Mouse (Mus musculus): ENCODE measurements around the gene Zfp366.

Zfp366 gene

DNA sequence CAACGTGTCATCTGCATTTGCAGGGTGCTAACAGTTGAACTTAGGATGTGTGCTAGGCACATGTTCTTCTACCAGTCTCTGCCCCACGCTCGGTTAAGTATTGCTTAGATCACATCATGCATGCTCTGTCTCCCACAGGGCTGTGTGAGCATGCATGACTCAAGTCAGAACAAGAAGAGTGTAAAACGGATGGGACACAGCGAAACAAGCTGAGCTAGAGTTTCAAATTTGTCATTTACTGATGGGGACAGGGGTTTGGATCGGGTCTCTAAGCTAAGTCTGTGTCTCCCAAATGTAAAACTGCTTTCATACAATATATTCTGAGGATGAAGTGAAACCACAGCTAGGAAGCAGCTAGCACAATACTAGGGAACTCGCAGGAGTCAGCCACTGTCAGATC lies 2.2 kb downstream of the Zfp366 start:
- DNase-seq = peak; percentile 46

DNA sequence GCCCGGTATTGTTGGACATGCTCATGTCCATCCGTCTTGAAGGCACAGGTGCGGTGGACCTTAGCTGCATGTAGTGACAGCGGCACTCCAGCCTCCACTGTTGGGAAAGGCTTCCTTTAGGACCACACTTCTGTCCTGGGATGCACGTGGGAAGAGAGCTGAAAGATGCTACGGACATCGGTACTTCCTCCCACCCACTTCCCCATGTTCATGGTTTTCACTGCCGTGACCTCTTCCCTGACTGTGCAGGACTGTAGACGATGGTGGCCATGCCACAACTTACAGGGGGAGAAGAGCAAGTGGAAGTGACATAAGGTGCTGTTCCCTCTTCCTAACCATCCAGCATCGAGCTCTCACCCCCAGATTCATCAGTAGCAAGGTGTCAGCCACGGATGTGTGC lies 2.8 kb downstream of the Zfp366 start:
- DNase-seq = no peak

DNA sequence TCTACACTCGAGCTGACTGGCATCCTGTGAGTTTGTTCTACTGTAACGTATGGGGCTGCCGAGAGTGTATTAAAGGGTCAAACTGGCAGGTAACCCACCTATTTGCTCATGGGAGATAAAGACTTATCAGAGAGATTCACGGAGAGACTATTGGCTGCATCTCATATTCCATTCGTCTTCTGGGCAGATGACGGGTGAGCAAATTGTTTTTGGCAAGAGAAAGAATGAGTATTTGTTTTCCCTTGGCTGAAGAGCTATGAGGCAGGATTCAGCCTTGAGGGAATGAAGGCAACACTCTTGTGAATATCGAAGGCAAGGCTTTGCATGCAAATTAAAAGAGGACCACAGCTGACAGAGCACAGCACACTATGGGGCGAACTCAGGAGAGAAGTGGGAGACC lies 4.0 kb downstream of the Zfp366 start:
- DNase-seq = peak; percentile 35

DNA sequence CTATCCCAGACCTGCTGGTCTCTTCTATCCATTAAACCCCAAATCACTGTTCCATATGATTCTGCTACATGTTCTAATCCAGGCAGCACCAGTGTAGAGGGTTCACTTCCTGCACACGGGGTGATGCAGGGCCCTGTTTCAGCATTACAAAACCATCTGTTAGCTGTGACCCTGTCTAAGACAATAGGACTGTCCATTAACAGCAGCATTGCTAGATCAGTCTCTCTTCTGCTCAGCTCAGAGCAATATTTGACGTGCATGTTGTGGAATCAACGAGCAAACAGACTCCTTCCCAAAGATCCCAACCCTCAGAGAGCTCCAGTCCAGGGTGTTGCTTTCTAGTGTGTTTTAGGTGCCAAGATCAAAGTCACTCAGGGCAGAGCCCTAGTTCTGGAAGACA lies 5.0 kb downstream of the Zfp366 start:
- DNase-seq = no peak

DNA sequence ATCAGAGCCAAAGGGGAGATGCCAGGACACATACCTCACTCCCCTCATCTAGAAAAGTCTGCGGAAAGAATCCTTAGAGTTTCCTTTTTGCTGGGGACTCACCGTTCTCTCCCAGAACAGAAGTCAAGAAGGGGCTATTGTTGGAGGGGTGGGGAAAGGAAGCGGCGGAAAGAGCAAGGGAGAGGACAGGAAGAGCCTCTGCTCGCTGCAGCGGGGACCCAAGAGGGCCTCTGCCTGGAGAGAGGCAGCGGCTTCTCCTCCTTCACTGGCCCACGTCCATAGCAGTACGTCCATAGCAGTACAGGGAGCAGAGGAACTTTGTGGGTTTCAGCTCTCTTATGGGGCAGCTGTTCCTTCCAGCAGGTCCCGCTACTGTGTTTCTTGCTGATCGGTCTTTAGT lies 5.8 kb downstream of the Zfp366 start:
- no peak for DNase-seq

DNA sequence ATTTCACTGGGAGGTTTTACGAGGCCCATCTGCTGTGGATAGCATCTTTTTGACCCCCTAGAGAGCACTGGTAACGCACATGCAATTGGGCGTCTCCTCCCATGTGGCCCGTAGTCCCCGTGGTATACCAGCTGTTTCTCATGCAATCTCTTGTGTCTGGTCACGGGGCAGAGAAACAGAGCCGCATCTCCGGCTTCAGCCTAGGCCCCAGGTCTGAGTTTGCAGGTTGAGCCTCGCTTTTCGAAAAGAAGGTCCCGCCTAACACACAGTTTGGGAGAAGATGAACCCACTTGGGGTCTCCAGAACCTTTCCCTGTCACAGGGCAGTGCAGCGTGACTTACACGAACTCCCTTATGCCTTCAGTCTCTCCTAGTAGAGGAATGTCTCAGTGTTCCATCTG lies 6.4 kb downstream of the Zfp366 start:
- DNase-seq = no peak

DNA sequence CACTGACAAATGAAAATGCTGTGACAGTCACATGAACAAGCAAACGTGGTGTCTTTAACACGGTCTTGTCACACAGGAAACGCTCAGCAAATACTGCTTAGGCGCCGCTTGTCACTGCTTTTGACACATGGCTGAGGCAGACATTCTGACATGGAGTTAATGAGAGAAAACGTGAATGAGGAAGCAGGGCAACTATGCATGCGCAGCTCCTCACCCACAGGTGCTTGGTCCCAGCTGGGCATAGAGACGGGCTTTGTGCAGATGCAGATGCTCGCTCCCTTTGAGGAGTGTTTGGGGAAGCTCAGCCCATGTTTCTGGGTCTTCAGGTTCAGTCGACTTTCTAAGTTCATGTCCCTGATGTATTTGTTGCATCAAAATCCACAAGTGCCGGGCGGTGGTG lies 11.7 kb downstream of the Zfp366 start:
- DNase-seq = no peak

DNA sequence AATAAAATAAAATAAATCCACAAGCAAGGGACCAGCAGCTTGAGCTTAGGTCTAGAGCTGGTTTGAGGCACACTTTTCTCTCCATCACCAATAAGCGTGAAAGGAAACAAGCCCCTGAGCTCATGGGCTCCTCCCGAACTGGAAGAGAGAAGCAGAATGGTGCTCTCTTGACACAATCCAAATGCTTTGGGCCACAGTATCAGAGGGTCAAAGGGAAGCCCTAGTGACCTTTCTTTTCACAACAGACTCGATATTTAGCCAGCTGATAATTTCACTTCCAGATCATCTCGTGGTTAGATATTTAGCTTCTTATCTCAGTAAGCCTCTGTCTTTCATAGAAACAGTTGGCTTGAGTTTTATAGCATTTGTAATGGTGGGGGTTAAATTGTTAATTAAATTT lies 12.2 kb downstream of the Zfp366 start:
- no peak for DNase-seq

DNA sequence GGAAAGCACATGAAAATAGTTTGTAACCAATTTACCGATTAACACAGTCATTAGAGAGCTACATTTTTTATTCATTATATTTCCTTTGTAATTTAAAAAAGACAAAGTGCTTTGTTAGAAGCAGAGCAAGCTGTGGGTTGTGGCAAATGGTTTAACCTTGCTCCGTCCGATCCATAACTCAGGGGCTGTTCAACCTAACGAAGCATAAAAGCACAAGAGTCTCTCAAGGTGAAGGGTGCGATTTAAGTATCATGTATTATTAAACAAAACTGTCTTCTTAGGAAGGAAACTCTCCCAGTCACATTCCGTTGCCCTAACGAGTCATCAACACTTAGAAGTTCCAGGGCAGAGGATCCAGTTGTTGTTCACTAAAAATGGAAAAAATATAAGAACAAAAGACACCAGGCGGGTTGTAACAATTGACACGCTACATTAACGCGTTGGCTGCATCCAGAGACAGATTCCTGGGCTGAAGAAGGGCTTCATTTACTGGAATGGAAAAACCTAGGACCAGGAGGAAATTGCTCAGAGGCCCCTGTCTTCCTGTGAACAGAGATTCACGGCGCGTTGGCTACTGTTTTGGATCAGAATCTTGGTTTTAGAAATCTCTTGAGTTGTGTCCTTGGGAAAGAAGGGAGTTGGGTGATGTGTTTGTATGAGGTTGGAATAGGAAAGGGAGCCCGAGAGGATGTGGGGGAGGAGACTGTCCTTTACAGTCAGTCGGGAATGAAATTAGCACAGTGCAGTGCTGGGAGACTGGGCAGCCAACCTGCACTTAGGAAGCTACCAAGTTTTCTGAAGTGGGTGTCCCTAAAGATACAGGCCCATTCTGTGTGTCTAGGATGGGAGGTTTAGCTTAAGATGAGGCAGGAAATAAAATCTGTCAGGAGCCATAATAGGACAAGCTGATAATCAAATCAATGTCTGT lies 17.3 kb downstream of the Zfp366 start:
- no peak for DNase-seq

DNA sequence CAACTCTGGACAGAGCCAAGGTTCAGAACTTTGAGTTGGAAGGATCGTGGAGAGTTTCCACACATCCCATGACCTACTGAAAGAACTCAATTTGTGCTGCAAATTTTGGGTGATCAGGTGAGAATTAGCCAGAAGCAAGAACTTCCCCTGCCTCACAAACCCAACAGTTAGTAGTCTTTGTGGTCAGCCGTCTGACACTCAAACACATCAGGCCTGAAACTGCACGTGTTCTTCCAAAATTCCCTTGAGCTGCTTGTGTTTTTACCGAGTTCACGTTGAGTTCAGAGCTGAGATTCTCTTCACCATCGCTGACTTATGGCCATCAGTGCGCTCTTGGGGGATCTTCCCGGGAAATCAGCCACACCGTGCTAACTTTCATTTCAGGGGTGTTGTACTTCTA lies 22.6 kb downstream of the Zfp366 start:
- DNase-seq = no peak

DNA sequence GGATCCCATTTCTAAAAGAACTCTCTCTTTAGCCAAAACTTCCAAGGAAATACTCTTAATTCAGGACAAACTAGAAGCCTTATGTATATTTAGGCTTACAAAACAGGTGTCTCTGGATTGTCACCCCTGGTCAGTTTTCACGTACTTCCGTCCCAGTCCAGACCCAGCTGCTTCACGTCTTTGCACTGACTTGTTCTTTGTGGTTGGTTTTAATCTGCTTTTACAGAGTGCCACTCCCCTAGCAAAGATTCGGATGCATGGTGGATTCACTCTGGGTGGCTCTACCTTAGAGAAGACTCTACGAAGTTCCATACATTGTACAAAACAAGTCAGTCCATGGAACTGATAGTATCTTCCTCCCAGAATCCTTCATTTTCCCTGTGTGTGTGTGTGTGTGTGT lies 25.2 kb downstream of the Zfp366 start:
- no peak for DNase-seq

DNA sequence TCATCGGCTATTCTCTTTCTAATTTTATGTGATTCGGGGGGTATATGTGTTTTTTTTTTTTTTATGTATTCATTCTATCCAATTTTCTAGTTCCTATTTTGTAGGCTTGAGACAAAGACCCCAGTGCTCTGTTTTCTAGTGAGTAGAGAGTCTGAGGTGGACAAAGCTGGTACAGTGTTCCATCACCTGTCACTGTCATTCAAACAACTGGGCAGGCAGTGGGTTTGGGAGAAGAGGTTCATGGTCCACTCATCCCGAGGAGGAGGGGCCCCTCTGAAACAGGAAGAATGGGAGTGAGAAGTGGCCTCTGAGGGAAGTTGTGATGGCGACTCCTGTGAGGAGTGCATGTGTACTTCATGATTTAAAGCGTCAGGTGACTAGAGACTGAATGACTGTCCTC lies 26.2 kb downstream of the Zfp366 start:
- no peak for DNase-seq

DNA sequence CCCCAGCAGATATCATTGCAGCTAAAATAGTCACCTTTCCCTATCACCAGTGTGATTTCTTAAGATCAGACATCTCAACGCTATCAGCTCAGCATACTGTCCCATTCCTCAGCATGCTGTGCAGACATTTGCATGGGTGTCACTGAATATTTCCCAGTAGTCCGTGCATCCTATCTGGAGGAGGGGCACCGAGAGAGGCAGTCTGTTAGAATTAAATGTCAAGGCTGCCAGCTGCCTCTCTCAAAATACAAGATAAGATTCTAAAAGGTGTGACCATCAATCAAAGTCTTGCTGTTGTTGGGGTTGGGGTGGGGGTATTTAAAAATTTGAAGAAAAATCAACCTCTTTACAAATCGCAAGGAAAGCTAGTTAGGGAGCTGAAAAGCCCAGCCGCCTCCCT lies 28.4 kb downstream of the Zfp366 start:
- DNase-seq = no peak

DNA sequence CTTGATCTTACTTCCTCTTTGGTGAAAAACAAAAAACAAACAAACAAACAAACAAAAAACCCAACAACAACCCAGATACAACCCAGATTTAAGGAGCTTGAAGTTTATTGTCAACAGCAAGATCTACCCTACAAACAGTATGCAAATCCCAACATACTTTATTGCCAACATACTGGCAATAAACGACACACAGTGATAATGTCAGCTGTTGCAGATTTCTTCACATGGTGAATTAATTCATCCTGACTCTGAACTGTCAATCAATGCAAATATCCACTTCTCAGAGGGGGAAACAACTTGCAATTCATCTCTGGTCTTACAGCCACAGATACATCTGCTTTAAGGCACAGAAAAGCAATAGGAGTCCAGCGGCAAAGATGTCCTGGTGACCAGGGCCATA lies 31.4 kb downstream of the Zfp366 start:
- DNase-seq = no peak

DNA sequence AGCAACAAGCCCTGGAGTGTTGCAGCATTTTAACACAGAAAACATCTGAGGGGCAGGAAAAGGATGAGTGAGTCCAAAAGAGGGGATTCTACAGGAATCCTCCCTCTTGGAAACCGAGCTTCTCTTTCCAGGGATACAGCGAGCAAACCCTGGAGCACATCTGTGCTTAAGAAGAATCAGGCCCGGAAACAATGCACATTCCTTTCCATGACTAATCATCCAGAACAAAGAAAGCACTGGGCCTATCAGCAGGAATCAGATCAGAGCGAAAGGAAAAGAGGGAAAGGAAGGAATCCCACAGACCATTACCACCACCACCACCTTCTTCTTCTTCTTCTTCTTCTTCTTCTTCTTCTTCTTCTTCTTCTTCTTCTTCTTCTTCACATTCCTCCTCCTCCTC lies 33.4 kb downstream of the Zfp366 start:
- DNase-seq = peak; percentile 26

DNA sequence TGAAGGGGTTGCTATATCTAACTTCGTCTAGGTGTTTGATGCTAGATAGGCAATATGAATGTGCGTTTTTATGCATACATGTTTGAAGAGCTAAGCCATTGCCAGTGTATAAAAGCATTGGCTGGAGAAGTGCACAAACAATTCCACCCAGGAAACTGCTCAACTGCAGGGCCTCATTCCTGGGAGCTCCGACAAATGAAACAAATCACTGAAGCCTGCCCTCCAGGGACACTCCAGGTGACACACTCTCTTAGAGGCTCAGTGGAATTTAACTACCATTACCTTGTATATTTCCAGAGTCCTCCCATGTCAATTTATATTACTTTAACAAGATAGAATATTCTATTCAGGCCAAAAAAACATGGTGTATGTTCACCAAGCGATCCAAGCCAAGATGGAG lies 35.0 kb downstream of the Zfp366 start:
- no peak for DNase-seq

DNA sequence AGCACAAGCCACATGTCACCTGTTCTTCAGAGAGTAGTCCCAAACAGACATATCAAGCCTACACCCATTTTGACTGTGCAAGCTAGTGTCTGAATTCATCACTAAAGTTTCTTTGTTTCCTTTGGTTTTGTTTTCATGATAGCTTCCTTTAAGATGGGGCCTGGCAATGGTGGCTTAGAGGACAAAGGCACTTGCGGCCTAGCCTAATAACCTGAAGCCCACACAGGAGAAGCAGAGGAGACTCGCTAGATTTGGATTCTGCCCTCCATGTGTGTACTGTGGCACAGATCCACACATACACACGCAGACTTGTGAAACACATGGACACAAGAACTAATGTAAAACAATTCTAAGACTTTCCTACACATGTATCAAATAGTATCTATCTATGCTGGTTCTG lies 37.4 kb downstream of the Zfp366 start:
- no peak for DNase-seq

DNA sequence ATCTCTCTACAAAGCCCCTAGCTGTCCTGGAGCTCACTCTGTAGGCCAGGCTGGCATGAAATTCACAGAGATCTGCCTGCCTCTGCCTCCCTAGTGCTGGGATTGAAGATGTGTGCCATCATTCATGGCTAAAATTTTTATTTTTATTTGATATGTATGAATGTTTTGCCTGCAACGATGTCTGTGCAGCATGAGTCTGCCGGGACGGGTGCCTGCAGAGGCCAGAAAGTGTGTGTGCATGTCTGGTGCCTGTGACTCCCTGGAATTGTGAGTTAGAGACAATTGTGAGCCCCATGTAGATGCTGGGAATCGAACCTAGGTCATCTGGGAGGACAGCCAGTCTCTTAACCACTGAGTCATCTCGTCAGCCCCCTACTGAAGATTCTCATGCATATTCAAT lies 37.9 kb downstream of the Zfp366 start:
- DNase-seq = no peak

DNA sequence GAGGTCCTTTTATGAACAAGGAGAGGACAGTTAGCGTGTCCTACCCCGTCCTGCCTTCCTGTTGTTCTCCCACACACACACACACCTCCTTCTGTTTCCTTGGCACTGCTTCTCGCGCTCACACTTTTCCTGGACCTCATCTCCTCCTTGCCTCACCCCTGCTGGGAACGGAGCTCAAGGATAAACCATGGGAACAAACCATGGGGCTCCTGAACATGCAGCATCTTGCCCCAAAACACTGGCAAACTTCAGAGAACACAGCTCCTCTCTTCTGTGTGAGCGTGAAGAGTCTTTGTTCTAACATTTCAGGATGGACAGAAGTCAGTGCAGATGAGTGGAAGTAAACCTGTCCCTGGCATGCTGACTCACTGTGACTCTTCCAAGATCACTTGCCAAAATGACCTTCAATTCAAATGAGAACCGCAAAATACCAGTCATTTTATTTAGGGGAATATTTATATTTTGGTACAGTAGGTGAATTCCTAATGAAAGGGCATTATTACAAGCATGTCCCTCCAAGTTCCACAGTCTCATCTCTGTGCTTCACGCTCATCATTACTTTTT lies 38.8 kb downstream of the Zfp366 start:
- DNase-seq = no peak

DNA sequence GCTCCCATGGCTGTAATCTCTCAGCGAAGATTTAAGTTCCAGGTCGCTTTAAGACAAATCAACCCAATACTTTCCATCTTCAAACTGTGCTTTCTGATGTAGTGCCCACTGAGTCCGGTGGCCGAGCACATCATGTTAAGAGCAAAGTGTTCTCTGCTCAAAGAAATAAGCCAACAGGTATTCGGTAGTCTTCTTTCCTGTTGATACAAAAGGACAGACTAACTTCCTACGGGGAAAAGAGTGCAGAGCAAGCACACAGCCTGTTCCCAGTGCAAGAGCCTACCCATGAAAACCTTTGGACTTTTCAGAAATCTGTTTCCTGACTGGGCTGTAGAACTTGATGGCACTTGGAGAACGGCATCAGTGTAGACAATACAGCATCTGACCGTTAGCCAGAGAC lies 39.3 kb downstream of the Zfp366 start:
- DNase-seq = no peak

DNA sequence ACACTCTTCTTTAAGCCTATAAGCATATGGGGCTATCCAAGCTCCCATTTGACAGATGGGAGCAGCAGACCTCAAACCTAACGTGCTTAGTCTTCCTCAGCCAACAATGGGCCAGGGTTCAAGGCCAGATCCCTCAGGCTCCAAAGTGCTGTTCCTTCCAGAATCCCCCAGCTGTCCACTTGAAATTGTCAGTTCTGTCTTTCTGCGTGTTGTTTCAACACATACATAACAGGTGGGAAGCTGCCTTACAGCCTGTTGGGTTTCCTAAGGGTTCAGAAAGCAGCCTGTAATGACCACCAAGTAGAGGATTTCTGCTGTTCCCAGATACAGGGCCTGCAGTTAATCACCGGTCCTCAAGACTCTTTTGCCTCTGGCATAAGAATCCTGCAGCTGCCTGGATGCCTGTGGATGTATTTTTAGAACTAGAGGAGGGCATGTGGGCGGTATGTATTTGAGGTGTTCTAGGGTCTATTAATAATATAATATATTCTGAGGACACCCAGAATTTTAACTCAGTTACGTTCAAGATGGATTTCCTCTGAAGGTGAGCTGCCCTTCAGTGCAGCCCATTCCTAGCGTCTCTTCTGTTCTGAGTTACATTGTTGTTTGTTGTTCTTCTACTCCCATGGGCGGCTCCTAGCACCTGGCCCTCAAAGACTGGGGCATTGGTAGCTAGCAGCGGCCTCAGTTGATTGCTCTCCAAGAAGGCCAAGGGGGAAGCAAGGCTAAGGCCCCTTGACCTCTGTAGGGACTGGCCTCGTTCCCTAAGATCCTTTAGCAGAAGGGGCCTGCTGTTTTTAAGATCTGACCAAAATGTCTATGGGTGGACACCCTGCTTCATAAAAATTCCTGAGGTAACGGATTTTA lies 41.0 kb downstream of the Zfp366 start:
- no peak for DNase-seq

DNA sequence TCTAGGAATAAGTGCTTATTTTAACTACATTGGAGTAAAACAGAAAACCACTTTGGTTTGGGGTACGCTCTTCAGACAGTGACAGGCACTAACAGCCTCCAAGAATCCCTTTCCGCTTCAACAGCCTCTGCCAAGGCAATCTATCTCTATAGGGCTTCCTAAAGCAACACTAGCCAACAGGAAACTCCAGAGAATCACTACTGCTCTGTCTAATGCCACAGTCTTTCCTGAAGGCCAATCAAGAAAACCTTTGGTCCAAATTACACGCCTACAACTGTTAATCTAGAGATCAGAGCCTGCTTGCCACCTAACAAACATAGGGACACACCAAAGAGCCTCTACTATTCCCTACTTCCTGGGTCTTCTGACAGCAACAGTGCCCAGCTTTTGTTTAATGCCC lies 42.2 kb downstream of the Zfp366 start:
- no peak for DNase-seq

DNA sequence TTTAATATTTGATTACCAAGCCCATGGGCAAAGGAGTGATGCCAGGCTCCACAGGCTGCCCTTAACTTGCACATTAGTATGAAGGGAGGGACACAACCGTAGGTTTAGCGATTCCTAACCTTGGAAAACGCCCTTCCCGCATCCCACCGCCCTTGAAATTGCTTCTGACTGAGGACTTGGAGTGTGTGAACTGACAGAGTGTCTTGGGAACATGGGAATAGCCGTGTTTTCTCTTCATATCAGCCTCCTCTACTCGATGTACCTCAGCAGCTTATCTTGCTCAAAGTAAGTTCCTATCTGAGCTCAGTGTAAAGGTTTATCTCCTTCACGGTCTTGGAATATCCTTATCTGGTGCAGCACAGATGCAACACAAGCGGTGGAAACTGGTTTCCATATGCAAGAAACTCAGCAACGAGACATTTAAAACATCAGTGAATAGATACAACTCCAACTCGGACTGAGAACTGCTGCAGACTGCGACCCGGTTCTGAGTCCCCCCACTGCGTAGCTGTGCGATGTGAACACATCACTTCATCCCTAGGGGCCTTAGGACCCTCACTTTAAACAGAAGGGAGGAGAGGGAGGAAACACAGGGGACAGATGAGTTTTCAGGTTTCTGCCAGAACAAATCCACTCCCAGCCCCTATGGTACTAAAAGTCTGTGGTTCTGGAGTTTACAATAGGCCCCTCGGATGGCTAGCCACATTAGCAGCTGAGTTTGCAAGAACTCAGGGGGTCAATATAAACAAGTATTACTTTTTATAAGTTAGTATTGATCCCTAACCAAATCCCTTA lies 43.0 kb downstream of the Zfp366 start:
- DNase-seq = no peak

Data from retina, postnatal 1 day (tissue).